Mouse (Mus musculus): ENCODE data around the gene Slc12a7. TPM values are rescaled to one million over a fixed set of nuclear protein-coding genes. Genes with fewer than 3 reads are reported as not detected.

Gene Slc12a7
- polyA plus RNA-seq, 1 experiment = 31.9 TPM

GRCm38 (mm10) chr13:73823711-73824110 lies 90.8 kb downstream of the Slc12a7 start:
- no peak for TF ChIP-seq POLR2A (IDR thresholded peaks at IDR 0.05; ENCODE audit: low read depth, low read length)
- no peak for TF ChIP-seq CTCF (IDR thresholded peaks at IDR 0.05; ENCODE audit: borderline replicate concordance, insufficient read depth, low read length)
- Histone ChIP-seq H3K4me3 (ENCODE audit: insufficient read depth, low read length) (no peak overlapping the region), H3K27ac (ENCODE audit: insufficient read depth, low read length) (no peak overlapping the region)

GRCm38 (mm10) chr13:73827243-73827642 lies 94.3 kb downstream of the Slc12a7 start:
- Histone ChIP-seq H3K27ac (ENCODE audit: insufficient read depth, low read length) (no peak overlapping the region), H3K4me3 (ENCODE audit: insufficient read depth, low read length) (no peak overlapping the region), H3K4me1 (ENCODE audit: control insufficient read depth, insufficient read depth, low read length) (no peaks in the 10 kb centered on the region)
- TF ChIP-seq POLR2A (IDR thresholded peaks at IDR 0.05; ENCODE audit: low read depth, low read length) (no peak), CTCF (IDR thresholded peaks at IDR 0.05; ENCODE audit: borderline replicate concordance, insufficient read depth, low read length) (no peak)

More at GRCm38 (mm10) chr13:73823711-73824110, 90.8 kb downstream of the Slc12a7 start:
- H3K4me1 ChIP-seq (ENCODE audit: control insufficient read depth, insufficient read depth, low read length) = no peaks in the 10 kb centered on the region

- H3K27ac ChIP-seq (ENCODE audit: insufficient read depth, low read length) = no peak overlapping the region
- H3K4me1 ChIP-seq (ENCODE audit: control insufficient read depth, insufficient read depth, low read length) = no peaks in the 10 kb centered on the region
- peak; percentile 38; the same call in 1 of the 2 replicates for TF ChIP-seq CTCF (IDR thresholded peaks at IDR 0.05; ENCODE audit: borderline replicate concordance, insufficient read depth, low read length)
- no peak for TF ChIP-seq POLR2A (IDR thresholded peaks at IDR 0.05; ENCODE audit: low read depth, low read length)
- H3K4me3 ChIP-seq (ENCODE audit: insufficient read depth, low read length) = no peak overlapping the region
Observed at GRCm38 (mm10) chr13:73831486-73831885, 98.6 kb downstream of the Slc12a7 start.

DNA sequence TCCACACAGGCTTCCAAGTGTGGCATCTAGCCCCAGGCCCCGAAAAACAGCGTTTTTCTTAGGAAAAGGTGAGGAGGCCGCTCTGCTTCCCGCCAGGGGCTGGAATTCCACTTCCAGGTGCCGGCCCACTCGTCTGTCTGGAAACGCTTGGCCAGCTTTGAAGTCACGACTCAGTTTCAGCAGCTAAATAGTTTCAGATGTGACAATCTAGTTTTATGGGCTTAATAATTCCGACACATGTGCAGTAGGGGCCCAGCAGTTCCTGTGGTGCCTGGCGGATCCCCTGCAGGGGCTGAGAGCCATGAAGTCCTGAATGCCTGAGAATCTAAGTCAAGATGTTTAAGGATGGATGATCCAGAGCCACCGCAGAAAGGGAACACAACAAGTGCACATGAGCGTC lies 100.9 kb downstream of the Slc12a7 start:
- Histone ChIP-seq H3K27ac (ENCODE audit: insufficient read depth, low read length) (no peak overlapping the region), H3K4me1 (ENCODE audit: control insufficient read depth, insufficient read depth, low read length) (no peaks in the 10 kb centered on the region), H3K4me3 (ENCODE audit: insufficient read depth, low read length) (no peak overlapping the region)
- no peak for TF ChIP-seq CTCF (IDR thresholded peaks at IDR 0.05; ENCODE audit: borderline replicate concordance, insufficient read depth, low read length)
- TF ChIP-seq POLR2A (IDR thresholded peaks at IDR 0.05; ENCODE audit: low read depth, low read length) = no peak

- no peak overlapping the region for H3K27ac ChIP-seq (ENCODE audit: insufficient read depth, low read length)
- H3K4me1 ChIP-seq (ENCODE audit: control insufficient read depth, insufficient read depth, low read length) = no peaks in the 10 kb centered on the region
- no peak for TF ChIP-seq POLR2A (IDR thresholded peaks at IDR 0.05; ENCODE audit: low read depth, low read length)
- TF ChIP-seq CTCF (IDR thresholded peaks at IDR 0.05; ENCODE audit: borderline replicate concordance, insufficient read depth, low read length) = no peak
- no peak overlapping the region for H3K4me3 ChIP-seq (ENCODE audit: insufficient read depth, low read length)
Observed at GRCm38 (mm10) chr13:73835791-73836190, 102.9 kb downstream of the Slc12a7 start.

DNA sequence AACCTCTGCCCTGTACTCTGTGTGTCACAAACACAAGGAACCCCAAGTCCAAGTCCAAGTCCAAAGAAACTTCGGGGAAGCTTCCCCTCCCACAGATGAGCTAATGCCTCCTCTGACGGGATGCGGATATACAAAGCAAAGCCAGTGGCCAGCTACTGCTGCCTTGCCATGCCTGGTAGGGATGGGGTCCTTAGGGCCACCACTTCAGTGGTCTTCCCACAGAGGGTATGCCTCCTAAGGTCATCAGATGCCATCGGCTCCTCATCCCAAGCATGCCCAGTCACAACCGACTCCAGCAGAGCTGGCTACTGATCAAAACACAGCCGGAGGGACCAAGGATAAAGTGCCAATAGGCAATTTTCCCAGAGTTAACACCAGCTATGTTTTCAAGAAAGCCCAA lies 103.6 kb downstream of the Slc12a7 start:
- Histone ChIP-seq H3K4me3 (ENCODE audit: insufficient read depth, low read length) (no peak overlapping the region), H3K4me1 (ENCODE audit: control insufficient read depth, insufficient read depth, low read length) (no peaks in the 10 kb centered on the region), H3K27ac (ENCODE audit: insufficient read depth, low read length) (no peak overlapping the region)
- TF ChIP-seq CTCF (IDR thresholded peaks at IDR 0.05; ENCODE audit: borderline replicate concordance, insufficient read depth, low read length) (no peak), POLR2A (IDR thresholded peaks at IDR 0.05; ENCODE audit: low read depth, low read length) (no peak)

GRCm38 (mm10) chr13:73837708-73838107 lies 104.8 kb downstream of the Slc12a7 start:
- TF ChIP-seq CTCF (IDR thresholded peaks at IDR 0.05; ENCODE audit: borderline replicate concordance, insufficient read depth, low read length) (no peak), POLR2A (IDR thresholded peaks at IDR 0.05; ENCODE audit: low read depth, low read length) (no peak)
- Histone ChIP-seq H3K4me3 (ENCODE audit: insufficient read depth, low read length) (no peak overlapping the region), H3K4me1 (ENCODE audit: control insufficient read depth, insufficient read depth, low read length) (no peaks in the 10 kb centered on the region), H3K27ac (ENCODE audit: insufficient read depth, low read length) (no peak overlapping the region)

DNA sequence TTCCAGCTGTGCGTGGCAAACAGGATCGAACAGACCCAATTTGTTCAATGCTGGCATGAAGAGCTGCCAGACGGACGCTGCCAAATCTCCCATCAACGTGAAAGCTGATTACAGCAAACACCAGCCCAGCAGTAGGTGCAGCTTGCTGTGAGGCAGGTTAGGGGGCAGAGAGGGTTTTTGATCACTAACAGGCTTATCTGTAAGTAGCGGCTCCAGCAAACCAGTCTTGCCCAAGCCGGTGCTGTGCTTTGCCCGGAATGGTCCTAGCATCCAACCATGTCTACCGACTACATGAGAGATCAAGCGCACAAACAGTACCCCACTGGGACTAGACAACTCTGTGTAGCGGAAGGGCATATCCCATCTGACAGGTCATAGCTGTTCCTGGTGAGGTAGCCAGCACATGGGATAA lies 106.2 kb downstream of the Slc12a7 start:
- H3K4me1 ChIP-seq (ENCODE audit: control insufficient read depth, insufficient read depth, low read length) = no peaks in the 10 kb centered on the region
- no peak overlapping the region for H3K4me3 ChIP-seq (ENCODE audit: insufficient read depth, low read length)
- TF ChIP-seq CTCF (IDR thresholded peaks at IDR 0.05; ENCODE audit: borderline replicate concordance, insufficient read depth, low read length) (no peak), POLR2A (IDR thresholded peaks at IDR 0.05; ENCODE audit: low read depth, low read length) (no peak)
- no peak overlapping the region for H3K27ac ChIP-seq (ENCODE audit: insufficient read depth, low read length)

GRCm38 (mm10) chr13:73839740-73840139 lies 106.8 kb downstream of the Slc12a7 start:
- H3K27ac ChIP-seq (ENCODE audit: insufficient read depth, low read length) = no peak overlapping the region
- no peak for TF ChIP-seq POLR2A (IDR thresholded peaks at IDR 0.05; ENCODE audit: low read depth, low read length)
- no peak for TF ChIP-seq CTCF (IDR thresholded peaks at IDR 0.05; ENCODE audit: borderline replicate concordance, insufficient read depth, low read length)
- no peak overlapping the region for H3K4me3 ChIP-seq (ENCODE audit: insufficient read depth, low read length)
- no peaks in the 10 kb centered on the region for H3K4me1 ChIP-seq (ENCODE audit: control insufficient read depth, insufficient read depth, low read length)

DNA sequence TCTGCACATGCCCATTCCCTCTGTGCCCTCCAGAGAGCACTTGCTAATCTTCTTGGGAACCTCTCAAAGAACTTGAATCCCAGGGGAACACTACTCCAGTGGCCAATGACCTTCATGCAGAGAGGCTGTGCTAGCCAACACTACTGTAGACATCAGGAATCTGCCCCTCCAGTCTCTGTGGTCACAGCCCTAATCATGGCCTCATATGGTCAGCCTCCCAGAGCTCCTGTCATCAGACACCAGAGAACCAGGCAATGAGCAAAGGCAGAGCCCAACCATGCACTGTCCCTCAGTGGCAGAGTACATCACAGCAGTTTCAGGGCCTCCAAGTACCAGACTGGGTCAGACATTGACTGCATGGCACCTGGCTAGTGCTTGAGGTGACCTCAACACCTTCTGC lies 109.8 kb downstream of the Slc12a7 start:
- Histone ChIP-seq H3K4me3 (ENCODE audit: insufficient read depth, low read length) (no peak overlapping the region), H3K4me1 (ENCODE audit: control insufficient read depth, insufficient read depth, low read length) (no peaks in the 10 kb centered on the region), H3K27ac (ENCODE audit: insufficient read depth, low read length) (no peak overlapping the region)
- no peak for TF ChIP-seq POLR2A (IDR thresholded peaks at IDR 0.05; ENCODE audit: low read depth, low read length)
- no peak for TF ChIP-seq CTCF (IDR thresholded peaks at IDR 0.05; ENCODE audit: borderline replicate concordance, insufficient read depth, low read length)
